Mouse (Mus musculus): Measurements from ENCODE around the gene Cux1. TPM values are rescaled to one million over a fixed set of nuclear protein-coding genes. Genes with fewer than 3 reads are reported as not detected.
"Not testable (repeated sequence)": the region's sequence is repeated elsewhere in the genome, so short reads cannot be mapped to it uniquely, and the experiment has no call there.

Gene Cux1
- polyA plus RNA-seq, 1 experiment from 2014 or later, result 79.8 TPM

GRCm38 (mm10) chr5:136479024-136479763 is 88.1 kb downstream of the Cux1 start:
- no peak for ATAC-seq (ENCODE audit: insufficient number of reproducible peaks, insufficient read depth, low FRiP score, low TSS enrichment)
- no peak overlapping the region for H3K9ac ChIP-seq
- no peak overlapping the region for H3K4me2 ChIP-seq (replicated peaks)
- H3K4me1 ChIP-seq, result 0 out of 2 replicates have a peak, but pooled peaks cover 4% of the 10 kb centered on the region
- 86% methylated on average over 6 of the region's 6 CpGs for WGBS
- H3K36me3 ChIP-seq, result peaks cover 4% of the 10 kb centered on the region; the same call in 1 of the 2 replicates
- no peaks in the 10 kb centered on the region for H3K9me3 ChIP-seq
- H3K4me3 ChIP-seq, result no peak overlapping the region
- no peak overlapping the region for H3K27ac ChIP-seq
- H3K27me3 ChIP-seq, result no peaks in the 10 kb centered on the region

GRCm38 (mm10) chr5:136476272-136476671 is 91.0 kb downstream of the Cux1 start:
- 85% methylated on average over 3 of the region's 3 CpGs for WGBS
- Histone ChIP-seq H3K9ac (no peak overlapping the region), H3K9me3 (no peaks in the 10 kb centered on the region), H3K4me1 (peaks cover 12% of the 10 kb centered on the region; the same call in 1 of the 2 replicates), H3K27ac (no peak overlapping the region), H3K36me3 (no peaks in the 10 kb centered on the region), H3K4me2 (replicated peaks) (no peak overlapping the region), H3K4me3 (no peak overlapping the region), H3K27me3 (no peaks in the 10 kb centered on the region)
- ATAC-seq (ENCODE audit: insufficient number of reproducible peaks, insufficient read depth, low FRiP score, low TSS enrichment), result no peak

- WGBS, result 82% methylated on average over 1 of the region's 1 CpGs
- Histone ChIP-seq H3K4me1 (peaks cover 12% of the 10 kb centered on the region; the same call in 1 of the 2 replicates), H3K36me3 (no peaks in the 10 kb centered on the region), H3K4me2 (replicated peaks) (no peak overlapping the region), H3K4me3 (no peak overlapping the region), H3K27ac (no peak overlapping the region), H3K9me3 (no peaks in the 10 kb centered on the region), H3K27me3 (no peaks in the 10 kb centered on the region), H3K9ac (no peak overlapping the region)
- ATAC-seq (ENCODE audit: insufficient number of reproducible peaks, insufficient read depth, low FRiP score, low TSS enrichment), result no peak
These were observed 92.1 kb downstream of the Cux1 start for GRCm38 (mm10) chr5:136475161-136475560.

DNA sequence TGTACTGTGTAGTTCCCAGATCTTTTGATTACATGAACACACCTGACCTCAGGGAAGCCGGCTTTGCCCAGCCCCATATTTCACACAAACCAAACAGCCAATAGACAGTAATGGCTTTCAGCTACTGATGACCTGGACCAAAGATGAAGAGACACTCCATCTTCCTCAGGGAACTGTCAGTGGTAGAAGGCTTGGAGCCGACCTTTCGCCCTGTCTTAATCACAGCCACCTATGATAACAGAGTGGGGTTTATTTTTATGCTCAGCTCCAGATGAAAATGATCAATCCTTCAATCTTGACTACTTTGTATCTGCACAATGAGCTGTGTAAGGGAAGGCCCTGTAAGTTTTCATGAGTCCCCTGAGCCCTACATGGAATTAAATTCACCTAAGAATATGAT is 93.2 kb downstream of the Cux1 start:
- 39% methylated on average over 3 of the region's 3 CpGs for WGBS
- Histone ChIP-seq H3K4me2 (replicated peaks) (no peak overlapping the region), H3K27ac (no peak overlapping the region)

GRCm38 (mm10) chr5:136473337-136473736 is 94.0 kb downstream of the Cux1 start:
- no peaks in the 10 kb centered on the region for H3K27me3 ChIP-seq
- WGBS, result 27% methylated on average over 6 of the region's 6 CpGs
- H3K9me3 ChIP-seq, result no peaks in the 10 kb centered on the region
- ATAC-seq (ENCODE audit: insufficient number of reproducible peaks, insufficient read depth, low FRiP score, low TSS enrichment), result no peak
- peaks cover 14% of the 10 kb centered on the region for H3K4me1 ChIP-seq
- H3K36me3 ChIP-seq, result no peaks in the 10 kb centered on the region
- no peak overlapping the region for H3K4me3 ChIP-seq
- H3K4me2 ChIP-seq (replicated peaks), result no peak overlapping the region
- no peak overlapping the region for H3K9ac ChIP-seq
- 0 out of 2 replicates have a peak overlapping the region, but pooled peaks have one; percentile 26 for H3K27ac ChIP-seq

More for the DNA sequence above, 93.2 kb downstream of the Cux1 start:
- H3K4me3 ChIP-seq, result no peak overlapping the region
- H3K9me3 ChIP-seq, result no peaks in the 10 kb centered on the region
- no peak for ATAC-seq (ENCODE audit: insufficient number of reproducible peaks, insufficient read depth, low FRiP score, low TSS enrichment)
- no peak overlapping the region for H3K9ac ChIP-seq
- peaks cover 12% of the 10 kb centered on the region; the same call in 1 of the 2 replicates for H3K4me1 ChIP-seq
- H3K36me3 ChIP-seq, result no peaks in the 10 kb centered on the region
- H3K27me3 ChIP-seq, result no peaks in the 10 kb centered on the region

- Histone ChIP-seq H3K27me3 (no peaks in the 10 kb centered on the region), H3K9ac (no peak overlapping the region), H3K4me3 (no peak overlapping the region), H3K4me2 (replicated peaks) (no peak overlapping the region), H3K27ac (no peak overlapping the region), H3K36me3 (no peaks in the 10 kb centered on the region), H3K9me3 (no peaks in the 10 kb centered on the region), H3K4me1 (peaks cover 19% of the 10 kb centered on the region)
- WGBS, result 69% methylated on average over 6 of the region's 6 CpGs
- no peak for ATAC-seq (ENCODE audit: insufficient number of reproducible peaks, insufficient read depth, low FRiP score, low TSS enrichment)
These were observed 94.4 kb downstream of the Cux1 start for GRCm38 (mm10) chr5:136472846-136473245.

DNA sequence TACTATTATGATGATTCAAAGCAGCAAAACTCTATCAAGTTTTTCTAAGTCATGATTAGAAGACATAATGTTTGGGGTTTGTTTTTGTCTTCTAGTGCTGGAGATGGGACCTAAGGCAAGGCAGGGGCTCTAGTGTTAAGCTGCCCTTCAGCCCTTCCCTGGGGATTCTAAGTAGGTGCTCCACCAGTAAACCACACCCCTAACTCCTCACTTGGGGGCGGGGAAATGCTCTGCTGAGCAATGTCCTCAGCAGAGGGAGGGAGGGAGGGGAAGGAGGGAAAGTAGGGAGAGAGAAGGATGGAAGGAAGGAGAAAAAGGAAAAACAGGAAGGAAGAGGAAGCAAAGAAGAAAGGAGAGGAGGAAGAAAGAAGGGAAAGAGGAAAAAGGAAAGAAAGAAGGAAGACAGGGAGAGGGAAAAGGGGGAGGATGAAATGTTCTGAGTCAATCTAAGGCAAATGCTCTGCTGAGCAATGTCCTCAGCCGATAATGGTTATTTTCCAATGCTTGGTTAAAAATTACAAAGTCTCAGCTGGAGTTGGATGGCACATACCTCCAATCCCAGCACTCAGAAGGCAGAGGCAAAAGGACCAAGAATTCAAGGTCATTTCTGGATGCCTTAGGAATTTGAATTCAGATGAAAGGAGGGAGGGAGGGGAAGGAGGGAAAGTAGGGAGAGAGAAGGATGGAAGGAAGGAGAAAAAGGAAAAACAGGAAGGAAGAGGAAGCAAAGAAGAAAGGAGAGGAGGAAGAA is 96.1 kb downstream of the Cux1 start:
- 69% methylated on average over 2 of the region's 2 CpGs for WGBS
- H3K9ac ChIP-seq; H3K4me3 ChIP-seq; H3K27ac ChIP-seq; H3K36me3 ChIP-seq; H3K27me3 ChIP-seq; ATAC-seq (ENCODE audit: insufficient number of reproducible peaks, insufficient read depth, low FRiP score, low TSS enrichment); H3K9me3 ChIP-seq; H3K4me2 ChIP-seq (replicated peaks): not testable (repeated sequence)
- peaks cover 32% of the 10 kb centered on the region for H3K4me1 ChIP-seq

DNA sequence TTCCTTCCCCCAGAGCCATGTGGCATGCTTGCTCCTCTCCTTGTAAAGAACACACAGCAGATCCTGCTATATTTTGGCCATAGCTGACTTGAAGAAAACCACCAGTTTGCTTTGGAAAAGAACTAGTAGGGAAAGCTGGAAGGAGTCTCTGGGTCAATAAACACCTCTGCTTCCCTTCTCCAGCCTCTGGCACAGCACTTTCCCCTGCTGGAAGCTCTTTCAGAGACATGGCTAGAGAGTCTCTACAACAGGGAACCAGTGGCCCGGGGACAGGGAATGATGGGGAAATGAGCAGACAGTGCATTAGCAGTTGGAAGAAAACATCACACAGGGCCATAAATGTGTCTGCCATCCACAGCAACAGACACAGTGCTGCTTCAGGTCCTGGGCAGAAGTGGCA is 98.0 kb downstream of the Cux1 start:
- peaks cover 45% of the 10 kb centered on the region for H3K4me1 ChIP-seq
- ATAC-seq (ENCODE audit: insufficient number of reproducible peaks, insufficient read depth, low FRiP score, low TSS enrichment), result no peak
- no peak overlapping the region for H3K27ac ChIP-seq
- no peak overlapping the region for H3K4me2 ChIP-seq (replicated peaks)
- H3K9me3 ChIP-seq, result no peaks in the 10 kb centered on the region
- H3K9ac ChIP-seq, result no peak overlapping the region
- H3K4me3 ChIP-seq, result no peak overlapping the region
- H3K36me3 ChIP-seq, result no peaks in the 10 kb centered on the region
- 70% methylated on average over 1 of the region's 1 CpGs for WGBS
- H3K27me3 ChIP-seq, result no peaks in the 10 kb centered on the region

DNA sequence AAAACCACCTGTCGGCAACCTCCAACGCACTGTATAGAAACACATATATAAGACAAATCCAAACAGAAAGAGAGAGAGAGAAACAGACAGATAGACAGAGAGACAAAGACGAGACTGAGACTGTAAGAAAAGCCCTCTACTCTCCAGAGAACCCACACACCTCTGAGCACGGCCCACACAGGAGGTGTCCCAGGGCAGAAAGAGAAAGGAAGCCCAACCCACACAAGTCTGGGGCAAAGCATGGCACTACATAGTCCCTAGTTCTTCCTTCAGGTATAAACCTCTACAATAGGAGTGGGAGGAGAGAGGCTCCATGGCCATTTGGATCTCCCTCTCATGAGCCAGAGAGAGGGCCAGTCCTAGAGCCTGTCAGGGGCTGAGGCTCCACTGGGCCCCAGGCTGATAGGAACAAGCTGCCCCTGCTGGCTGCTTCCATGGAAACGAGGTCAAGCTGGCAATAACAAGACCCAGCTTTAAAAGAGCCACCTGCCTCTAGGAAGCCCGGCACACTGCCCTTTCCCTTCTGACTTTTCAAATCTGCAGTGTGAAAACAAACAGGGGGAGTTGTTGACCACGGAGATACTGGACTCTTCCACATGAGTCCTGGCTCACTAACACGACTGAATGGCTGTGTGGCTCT is 99.8 kb downstream of the Cux1 start:
- no peaks in the 10 kb centered on the region for H3K36me3 ChIP-seq
- no peak overlapping the region for H3K4me2 ChIP-seq (replicated peaks)
- H3K9ac ChIP-seq, result no peak overlapping the region
- H3K27ac ChIP-seq, result no peak overlapping the region
- no peaks in the 10 kb centered on the region for H3K9me3 ChIP-seq
- 36% methylated on average over 8 of the region's 8 CpGs for WGBS
- H3K4me3 ChIP-seq, result no peak overlapping the region
- no peak for ATAC-seq (ENCODE audit: insufficient number of reproducible peaks, insufficient read depth, low FRiP score, low TSS enrichment)
- H3K27me3 ChIP-seq, result no peaks in the 10 kb centered on the region
- H3K4me1 ChIP-seq, result peaks cover 40% of the 10 kb centered on the region

GRCm38 (mm10) chr5:136465770-136466406 is 101.4 kb downstream of the Cux1 start:
- 50% methylated on average over 11 of the region's 11 CpGs for WGBS
- no peak for ATAC-seq (ENCODE audit: insufficient number of reproducible peaks, insufficient read depth, low FRiP score, low TSS enrichment)
- no peaks in the 10 kb centered on the region for H3K9me3 ChIP-seq
- H3K36me3 ChIP-seq, result no peaks in the 10 kb centered on the region
- peaks cover 40% of the 10 kb centered on the region for H3K4me1 ChIP-seq
- no peak overlapping the region for H3K9ac ChIP-seq
- no peak overlapping the region for H3K27ac ChIP-seq
- no peak overlapping the region for H3K4me3 ChIP-seq
- H3K4me2 ChIP-seq (replicated peaks), result no peak overlapping the region
- H3K27me3 ChIP-seq, result no peaks in the 10 kb centered on the region

GRCm38 (mm10) chr5:136465366-136465765 is 101.9 kb downstream of the Cux1 start:
- H3K9me3 ChIP-seq, result no peaks in the 10 kb centered on the region
- no peak overlapping the region for H3K4me2 ChIP-seq (replicated peaks)
- H3K9ac ChIP-seq, result no peak overlapping the region
- H3K4me3 ChIP-seq, result no peak overlapping the region
- H3K4me1 ChIP-seq, result peaks cover 40% of the 10 kb centered on the region
- ATAC-seq (ENCODE audit: insufficient number of reproducible peaks, insufficient read depth, low FRiP score, low TSS enrichment), result no peak
- H3K36me3 ChIP-seq, result no peaks in the 10 kb centered on the region
- no peaks in the 10 kb centered on the region for H3K27me3 ChIP-seq
- 83% methylated on average over 5 of the region's 5 CpGs for WGBS
- no peak overlapping the region for H3K27ac ChIP-seq
